Mouse (Mus musculus): ENCODE data around the gene Frmd4a.

DNA sequence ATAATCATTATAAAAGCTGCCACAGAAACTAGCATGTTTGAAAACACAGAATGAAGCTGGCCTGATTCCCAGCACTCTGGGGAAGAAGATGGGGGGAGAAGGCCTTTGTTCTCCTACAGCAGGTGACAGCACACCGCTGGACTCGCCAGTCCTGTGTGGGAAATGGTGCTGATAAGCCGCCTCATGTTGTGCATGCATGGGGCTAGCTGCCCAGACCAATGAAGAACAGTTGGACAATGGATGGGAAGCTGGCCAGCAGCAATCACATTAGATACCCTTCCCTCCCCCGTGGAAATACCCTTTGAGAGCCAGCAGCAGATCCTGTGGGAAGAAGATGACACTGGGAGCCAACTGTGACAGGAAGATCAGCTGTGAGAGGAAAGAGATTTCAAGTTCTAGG is 210.0 kb downstream of the Frmd4a start:
- no peak for TF ChIP-seq CTCF (IDR thresholded peaks at IDR 0.05; ENCODE audit: low read depth)
- TF ChIP-seq EP300 (IDR thresholded peaks at IDR 0.05; ENCODE audit: low read depth): no peak

Measured in liver, postnatal 0 days (tissue).